Mouse (Mus musculus) adrenal gland, postnatal 36 days (tissue): Measurements from ENCODE around the gene Adpgk. TPM values are rescaled to one million over a fixed set of nuclear protein-coding genes. Genes with fewer than 3 reads are reported as not detected.

ENCODE experiments used
- DNase-seq, 2 experiments: peaks; one replicate each; pipeline ENCODE4 v3.0.0; 2021; ENCODE audit warnings: mixed read lengths in 1 of 2
- long read RNA-seq, 2 experiments: library from polyadenylated mRNA; stranded (forward); transcript quantifications; one replicate each; pipeline ENCODE4 v2.0.0; 2021; ENCODE audit warnings: borderline sequencing depth in 2 of 2
- total RNA-seq, 2 experiments: library from RNA; stranded (reverse); gene quantifications; 2 replicates each; pipeline ENCODE4 v1.2.3; 2021

The Adpgk gene
- total RNA-seq = 10 to 100 TPM; 30.1 to 32.6 TPM
- long read RNA-seq, experiment 1, transcript Adpgk-205 (7 exons, 2,484 nt) = minor isoform, 15 of 41 reads
- long read RNA-seq, experiment 1, transcript Adpgk-201 (7 exons, 2,464 nt) = major isoform, 23 of 41 reads
- long read RNA-seq, experiment 1, partial matches to known transcripts = 2 of 41 reads
- long read RNA-seq, experiment 1, other reads (novel, unspliced or antisense) = 1 of 41 reads
- long read RNA-seq, experiment 2, transcript Adpgk-201 (7 exons, 2,464 nt) = major isoform, 5 of 10 reads
- long read RNA-seq, experiment 2, partial matches to known transcripts = 0 of 10 reads
- long read RNA-seq, experiment 2, other reads (novel, unspliced or antisense) = 1 of 10 reads

- DNase-seq = peak; percentile 99
Measured at GRCm38 (mm10) chr9:59290957-59291687, at the start of gene Adpgk. Gene Adpgk (plus strand): TSS chr9:59291558.

GRCm38 (mm10) chr9:59245181-59245580 lies 46.2 kb upstream of the Adpgk start:
- peak; percentile 41 to 50 for DNase-seq

GRCm38 (mm10) chr9:59246456-59247029 lies 44.8 kb upstream of the Adpgk start:
- no peak for DNase-seq

GRCm38 (mm10) chr9:59249359-59249758 lies 42.0 kb upstream of the Adpgk start:
- DNase-seq = no peak

GRCm38 (mm10) chr9:59250272-59250671 lies 41.1 kb upstream of the Adpgk start:
- no peak for DNase-seq

GRCm38 (mm10) chr9:59254716-59255421 lies 36.5 kb upstream of the Adpgk start:
- DNase-seq = peak; percentile 57 to 65

- DNase-seq = no peak
Measured at GRCm38 (mm10) chr9:59259806-59260454, 31.4 kb upstream of the Adpgk start.

- peak; percentile 17 to 67 for DNase-seq
Measured at GRCm38 (mm10) chr9:59266332-59266731, 25.0 kb upstream of the Adpgk start.

GRCm38 (mm10) chr9:59269728-59270127 lies 21.6 kb upstream of the Adpgk start:
- DNase-seq = peak; percentile 58 to 74

GRCm38 (mm10) chr9:59271081-59271480 lies 20.3 kb upstream of the Adpgk start:
- DNase-seq = peak; percentile 8 to 33

GRCm38 (mm10) chr9:59271711-59272110 lies 19.6 kb upstream of the Adpgk start:
- DNase-seq = peak; percentile 56 to 58

GRCm38 (mm10) chr9:59273199-59273598 lies 18.2 kb upstream of the Adpgk start:
- DNase-seq = no peak

GRCm38 (mm10) chr9:59274846-59275455 lies 16.4 kb upstream of the Adpgk start:
- DNase-seq = no peak

- DNase-seq = no peak
Measured at GRCm38 (mm10) chr9:59278199-59278598, 13.2 kb upstream of the Adpgk start.

GRCm38 (mm10) chr9:59278694-59279093 lies 12.7 kb upstream of the Adpgk start:
- no peak for DNase-seq

GRCm38 (mm10) chr9:59280888-59281287 lies 10.5 kb upstream of the Adpgk start:
- DNase-seq = no peak

- peak; percentile 84 to 91 for DNase-seq
Measured at GRCm38 (mm10) chr9:59281871-59282682, 9.3 kb upstream of the Adpgk start.

GRCm38 (mm10) chr9:59282683-59282986 lies 8.7 kb upstream of the Adpgk start:
- no peak for DNase-seq

- DNase-seq = no peak
Measured at GRCm38 (mm10) chr9:59285614-59286013, 5.7 kb upstream of the Adpgk start.

- DNase-seq = no peak
Measured at GRCm38 (mm10) chr9:59288058-59288457, 3.3 kb upstream of the Adpgk start.
